Mouse (Mus musculus) activated CD4-positive, CD25-positive, alpha-beta regulatory T cell, adult 4 months (primary cell): ENCODE measurements around the gene T2. TPM values are rescaled to one million over a fixed set of nuclear protein-coding genes. Genes with fewer than 3 reads are reported as not detected.

ENCODE experiments used
- ATAC-seq: one replicate; pipeline ENCODE4 v1.8.0; 2017
- polyA plus RNA-seq, 2 experiments: library from polyadenylated mRNA; unstranded; fragments of 100-300 nt; shearing (Covaris generic); gene quantifications; one replicate each; pipeline ENCODE4 v1.2.1; 2017

The T2 gene
- polyA plus RNA-seq, 2 experiments from 2014 or later, result 0.63 TPM; not detected in 1

- no peak for ATAC-seq
Observed at GRCm38 (mm10) chr17:8420739-8421138, 64.9 kb downstream of the T2 start.

- ATAC-seq, result no peak
Observed at GRCm38 (mm10) chr17:8421517-8421916, 65.7 kb downstream of the T2 start.

GRCm38 (mm10) chr17:8423283-8423682 lies 67.5 kb downstream of the T2 start:
- ATAC-seq, result no peak

- ATAC-seq, result no peak
Observed at GRCm38 (mm10) chr17:8429436-8429835, 73.6 kb downstream of the T2 start.

GRCm38 (mm10) chr17:8429896-8430295 lies 74.1 kb downstream of the T2 start:
- ATAC-seq, result no peak

- ATAC-seq, result no peak
Observed at GRCm38 (mm10) chr17:8432179-8432800, 76.5 kb downstream of the T2 start.

GRCm38 (mm10) chr17:8433121-8433977 lies 77.6 kb downstream of the T2 start:
- no peak for ATAC-seq

- ATAC-seq, result no peak
Observed at GRCm38 (mm10) chr17:8433978-8434960, 78.5 kb downstream of the T2 start, which contains the start of gene T. Gene T (plus strand): TSS chr17:8434423.

GRCm38 (mm10) chr17:8436184-8436583 lies 80.4 kb downstream of the T2 start:
- no peak for ATAC-seq

GRCm38 (mm10) chr17:8444062-8444461 lies 88.3 kb downstream of the T2 start:
- ATAC-seq, result no peak

GRCm38 (mm10) chr17:8447676-8448192 lies 91.9 kb downstream of the T2 start:
- ATAC-seq, result no peak

GRCm38 (mm10) chr17:8448324-8448723 lies 92.5 kb downstream of the T2 start:
- no peak for ATAC-seq

- no peak for ATAC-seq
Observed at GRCm38 (mm10) chr17:8455196-8455595, 99.4 kb downstream of the T2 start.

GRCm38 (mm10) chr17:8455601-8456000 lies 99.8 kb downstream of the T2 start:
- ATAC-seq, result no peak

- no peak for ATAC-seq
Observed at GRCm38 (mm10) chr17:8456856-8457460, 101.2 kb downstream of the T2 start.

- ATAC-seq, result no peak
Observed at GRCm38 (mm10) chr17:8461568-8461967, 105.8 kb downstream of the T2 start.

GRCm38 (mm10) chr17:8463482-8464128 lies 107.8 kb downstream of the T2 start:
- ATAC-seq, result no peak

- no peak for ATAC-seq
Observed at GRCm38 (mm10) chr17:8467771-8468170, 112.0 kb downstream of the T2 start.

- peak; percentile 66 for ATAC-seq
Observed at GRCm38 (mm10) chr17:8468716-8469344, 113.0 kb downstream of the T2 start.
